ENCODE assay signal across 23 mouse cellular contexts in genomic region chr2:153334281-153334680, GRCm38 (mm10). TPM values are rescaled to one million over a fixed set of nuclear protein-coding genes. Genes with fewer than 3 reads are reported as not detected.
A peak's percentile ranks its signal among the peaks of the same experiment; 100 is the strongest.
DNase-seq lines count a peak whose midpoint lies in the region; ATAC-seq and TF ChIP-seq lines count a peak whose summit lies in the region.
"Had no signal": no experiment of that assay in that cellular context is flagged by ENCODE, and none has a peak within 500 bp of the region (broad histone marks: within the 10 kb centered on the region; RNA-seq: fewer than 3 reads in every experiment).

No protein-coding gene starts in this region.

- WGBS in liver, embryonic 11.5 days, result 52% methylated on average over 3 of the region's 3 CpGs
- WGBS in liver, embryonic 12.5 days (ENCODE audit: insufficient replicate concordance), result 25% methylated on average over 3 of the region's 3 CpGs
- 23% methylated on average over 3 of the region's 3 CpGs for WGBS in liver, embryonic 13.5 days (ENCODE audit: insufficient replicate concordance)
- 75% methylated on average over 3 of the region's 3 CpGs for WGBS in stomach, postnatal 0 days

- H3K4me3 ChIP-seq in liver, embryonic 11.5 days (ENCODE audit: low read depth, low read length), result no peak overlapping the region
- H3K4me3 ChIP-seq in liver, embryonic 12.5 days, result no peak overlapping the region
- H3K4me3 ChIP-seq in liver, embryonic 13.5 days (replicated peaks), result no peak overlapping the region
- H3K4me3 ChIP-seq in stomach, postnatal 0 days (ENCODE audit: low read depth, low read length), result no peak overlapping the region
- H3K4me3 ChIP-seq: erythroblast, embryonic 14.5 days; gastrocnemius, adult 2 months; hindbrain, embryonic 13.5 days; layer of hippocampus, adult 2 months; megakaryocyte, embryonic 14.5 days; midbrain, embryonic 13.5 days had no signal

- H3K9me3 ChIP-seq in liver, embryonic 11.5 days (ENCODE audit: control insufficient read depth, low read length), result no peaks in the 10 kb centered on the region
- H3K9me3 ChIP-seq in liver, embryonic 12.5 days (replicated peaks), result no peaks in the 10 kb centered on the region
- no peaks in the 10 kb centered on the region for H3K9me3 ChIP-seq in liver, embryonic 13.5 days (replicated peaks)
- H3K9me3 ChIP-seq in stomach, postnatal 0 days (ENCODE audit: control insufficient read depth, low read length), result no peaks in the 10 kb centered on the region
- H3K9me3 ChIP-seq: hindbrain, embryonic 13.5 days; megakaryocyte, embryonic 14.5 days; midbrain, embryonic 13.5 days had no signal

- H3K27me3 ChIP-seq in liver, embryonic 11.5 days (replicated peaks; ENCODE audit: control insufficient read depth, insufficient read depth, low read length), result no peaks in the 10 kb centered on the region
- H3K27me3 ChIP-seq in liver, embryonic 12.5 days (replicated peaks), result no peaks in the 10 kb centered on the region
- H3K27me3 ChIP-seq in liver, embryonic 13.5 days, result no peaks in the 10 kb centered on the region
- no peaks in the 10 kb centered on the region for H3K27me3 ChIP-seq in stomach, postnatal 0 days (ENCODE audit: control insufficient read depth, insufficient read depth, low read length)
- H3K27me3 ChIP-seq: hindbrain, embryonic 13.5 days; midbrain, embryonic 13.5 days had no signal

- peaks cover 11% of the 10 kb centered on the region for H3K4me1 ChIP-seq in liver, embryonic 11.5 days (replicated peaks; ENCODE audit: control insufficient read depth, insufficient read depth, low read length)
- peaks cover 35% of the 10 kb centered on the region for H3K4me1 ChIP-seq in liver, embryonic 12.5 days
- peaks cover 41% of the 10 kb centered on the region for H3K4me1 ChIP-seq in liver, embryonic 13.5 days (replicated peaks)
- H3K4me1 ChIP-seq in stomach, postnatal 0 days (replicated peaks; ENCODE audit: control insufficient read depth, insufficient read depth), result 0 out of 2 replicates have a peak, but pooled peaks cover 2% of the 10 kb centered on the region
- H3K4me1 ChIP-seq: hindbrain, embryonic 13.5 days; midbrain, embryonic 13.5 days had no signal

- H3K36me3 ChIP-seq in liver, embryonic 11.5 days (ENCODE audit: control insufficient read depth, insufficient read depth, low read length), result peaks cover 2% of the 10 kb centered on the region; the same call in 1 of the 2 replicates
- peaks cover 34% of the 10 kb centered on the region for H3K36me3 ChIP-seq in liver, embryonic 12.5 days
- peaks cover 23% of the 10 kb centered on the region; the same call in 1 of the 2 replicates for H3K36me3 ChIP-seq in liver, embryonic 13.5 days
- peaks cover 11% of the 10 kb centered on the region; the same call in 1 of the 2 replicates for H3K36me3 ChIP-seq in stomach, postnatal 0 days (ENCODE audit: control insufficient read depth, insufficient read depth, low read length)

- no peak overlapping the region for H3K27ac ChIP-seq in liver, embryonic 11.5 days (ENCODE audit: low read depth, low read length)
- H3K27ac ChIP-seq in liver, embryonic 12.5 days, result peak overlapping the region; percentile 46; the same call in 1 of the 2 replicates
- H3K27ac ChIP-seq in liver, embryonic 13.5 days, result peak overlapping the region; percentile 58; the same call in 1 of the 2 replicates
- no peak overlapping the region; the same call in 1 of the 2 replicates for H3K27ac ChIP-seq in stomach, postnatal 0 days (replicated peaks)
- H3K27ac ChIP-seq: gastrocnemius, adult 2 months; hindbrain, embryonic 13.5 days; layer of hippocampus, adult 2 months; midbrain, embryonic 13.5 days had no signal

- no peak overlapping the region for H3K9ac ChIP-seq in liver, embryonic 11.5 days (ENCODE audit: low read depth, low read length)
- H3K9ac ChIP-seq in liver, embryonic 12.5 days, result no peak overlapping the region
- no peak overlapping the region for H3K9ac ChIP-seq in liver, embryonic 13.5 days
- no peak overlapping the region for H3K9ac ChIP-seq in stomach, postnatal 0 days (ENCODE audit: low read length)
- H3K9ac ChIP-seq: hindbrain, embryonic 13.5 days; lung, embryonic 14.5 days; midbrain, embryonic 13.5 days had no signal

- DNase-seq in liver, embryonic 11.5 days (ENCODE audit: low spot score), result no peak
- no peak for DNase-seq in liver
- peak; percentile 17 for DNase-seq in liver, embryonic 13.5 days
- no peak for DNase-seq in stomach, postnatal 0 days (ENCODE audit: low spot score)
- no peak for DNase-seq in spleen, postnatal 4 days (ENCODE audit: low spot score in 2 of 2)
- DNase-seq: adrenal gland, postnatal 36 days; B cell, adult 2 months; cerebellum, adult 18-20 months; cerebellum, postnatal 14 days; gastrocnemius, adult 2 months; gastrocnemius, postnatal 36 days; heart, postnatal 4 days; right cerebral cortex, postnatal 25 days had no signal

- peak; percentile 83 for ATAC-seq in liver, embryonic 11.5 days (replicated peaks; ENCODE audit: low FRiP score)
- peak; percentile 83 for ATAC-seq in liver, embryonic 12.5 days
- ATAC-seq in liver, embryonic 13.5 days (ENCODE audit: low read depth), result peak; percentile 86
- ATAC-seq in megakaryocyte progenitor cell, adult 5-6 weeks (replicated peaks; ENCODE audit: poor library complexity), result peak; percentile 58
- ATAC-seq in stomach, postnatal 0 days (ENCODE audit: low FRiP score, low TSS enrichment), result no peak
- ATAC-seq: forebrain, embryonic 16.5 days; intestine, embryonic 16.5 days; midbrain, embryonic 13.5 days had no signal

- TF ChIP-seq EP300 in stomach, postnatal 0 days (optimal IDR thresholded peaks at IDR 0.05), result no peak

- H3K4me2 ChIP-seq in liver, embryonic 11.5 days, result no peak overlapping the region
- H3K4me2 ChIP-seq in liver, embryonic 12.5 days, result no peak overlapping the region
- H3K4me2 ChIP-seq in liver, embryonic 13.5 days, result no peak overlapping the region
- H3K4me2 ChIP-seq in stomach, postnatal 0 days (replicated peaks; ENCODE audit: low read depth), result no peak overlapping the region
- H3K4me2 ChIP-seq: hindbrain, embryonic 13.5 days; lung, embryonic 14.5 days; midbrain, embryonic 13.5 days had no signal

- TF ChIP-seq CTCF in stomach, postnatal 0 days (IDR thresholded peaks at IDR 0.05; ENCODE audit: low read depth), result no peak

RNA-seq across cellular contexts. Expression of gene Asxl1, which starts 11.3 kb away (rescaled TPM):
- 13.6 and 15.1 TPM in 2 replicates for polyA plus RNA-seq in liver, embryonic 11.5 days (2014; fragmentation: Nextera tagmentation; extraction: Ambion mirVana)
- polyA plus RNA-seq in liver, embryonic 12.5 days (2016; fragmentation: Nextera tagmentation; extraction: Ambion mirVana), result 12.2 and 12.5 TPM in 2 replicates
- 5.6 and 5.9 TPM in 2 replicates for polyA plus RNA-seq in liver, embryonic 13.5 days (2015; fragmentation: Nextera tagmentation; extraction: Ambion mirVana)
- total RNA-seq in megakaryocyte progenitor cell, adult 5-6 weeks (2015), result 31.1 and 32.0 TPM in 2 replicates
- total RNA-seq in megakaryocyte progenitor cell, adult 5-6 weeks (2017), result 20.0 and 24.1 TPM in 2 replicates
- polyA plus RNA-seq in stomach, postnatal 0 days (2015; fragmentation: Nextera tagmentation; extraction: Ambion mirVana), result 5.9 TPM in 2 replicates

RNA-seq across cellular contexts. Expression of gene Kif3b, which starts 43.1 kb away (rescaled TPM):
- 3.2 and 3.5 TPM in 2 replicates for polyA plus RNA-seq in liver, embryonic 11.5 days (2014; fragmentation: Nextera tagmentation; extraction: Ambion mirVana)
- polyA plus RNA-seq in liver, embryonic 12.5 days (2016; fragmentation: Nextera tagmentation; extraction: Ambion mirVana), result 2.7 and 2.9 TPM in 2 replicates
- 1.8 and 2.2 TPM in 2 replicates for polyA plus RNA-seq in liver, embryonic 13.5 days (2015; fragmentation: Nextera tagmentation; extraction: Ambion mirVana)
- 3.6 and 5.5 TPM in 2 replicates for total RNA-seq in megakaryocyte progenitor cell, adult 5-6 weeks (2015)
- total RNA-seq in megakaryocyte progenitor cell, adult 5-6 weeks (2017), result 9.9 and 11.3 TPM in 2 replicates
- polyA plus RNA-seq in stomach, postnatal 0 days (2015; fragmentation: Nextera tagmentation; extraction: Ambion mirVana), result 3.1 and 3.2 TPM in 2 replicates

Comparison
In these comparisons a context has a peak if more than half of its experiments do, and no peak if none do; other contexts are left out.
1. H3K27ac ChIP-seq: peak in liver, embryonic 12.5 days (single experiment) and liver, embryonic 13.5 days (single experiment); none in liver, embryonic 11.5 days (single experiment) and stomach, postnatal 0 days (single experiment).